Mouse (Mus musculus) embryonic facial prominence, embryonic 13.5 days (tissue): ENCODE results near the gene Afap1l2. TPM values are rescaled to one million over a fixed set of nuclear protein-coding genes. Genes with fewer than 3 reads are reported as not detected.

ENCODE experiments used
- ATAC-seq: fragments of 200-750 bp; cut with Nextera tagmentation; 2 replicates; pipeline ENCODE4 v1.8.0; 2017; ENCODE audit warnings: low read depth; ENCODE audit not compliant: insufficient number of reproducible peaks, insufficient read depth, low FRiP score, low TSS enrichment
- H3K27ac ChIP-seq: fragments of 300-500 bp; sonication (generic); 2 replicates; pipeline ENCODE4 v1.5.1; 2015; ENCODE audit warnings: moderate library complexity, mild to moderate bottlenecking, inconsistent platforms
- H3K27me3 ChIP-seq: fragments of 300-500 bp; sonication (generic); 2 replicates; pipeline ENCODE4 v1.6.1; 2015; ENCODE audit warnings: mild to moderate bottlenecking, inconsistent platforms
- H3K36me3 ChIP-seq: fragments of 300-500 bp; sonication (generic); 2 replicates; pipeline ENCODE4 v1.6.1; 2015; ENCODE audit warnings: mild to moderate bottlenecking, inconsistent platforms
- H3K4me1 ChIP-seq: fragments of 300-500 bp; sonication (generic); 2 replicates; pipeline ENCODE4 v1.6.1; 2015; ENCODE audit warnings: inconsistent platforms
- H3K4me2 ChIP-seq: fragments of 300-500 bp; sonication (generic); 2 replicates; pipeline ENCODE4 v1.6.1; 2015; ENCODE audit warnings: moderate library complexity, mild to moderate bottlenecking, inconsistent platforms
- H3K4me3 ChIP-seq: fragments of 300-500 bp; sonication (generic); 2 replicates; pipeline ENCODE4 v1.5.1; 2015; ENCODE audit warnings: mild to moderate bottlenecking, inconsistent platforms
- H3K9ac ChIP-seq: fragments of 300-500 bp; sonication (generic); 2 replicates; pipeline ENCODE4 v1.6.1; 2015; ENCODE audit warnings: mild to moderate bottlenecking, inconsistent platforms
- H3K9me3 ChIP-seq: fragments of 300-500 bp; sonication (generic); 2 replicates; pipeline ENCODE4 v1.6.1; 2016; ENCODE audit warnings: inconsistent platforms
- WGBS: fragments of 180-500 bp; shearing (Covaris S2); methylation state at CpG from one replicate; pipeline ENCODE4 v1.1.7; 2015; ENCODE audit warnings: mixed read lengths; 5-methylcytosine and 5-hydroxymethylcytosine counted together
- polyA plus RNA-seq: library from polyadenylated mRNA; unstranded; fragments of >200 nt; fragmentation: Nextera tagmentation; extraction: Ambion mirVana; gene quantifications from 2 replicates; pipeline ENCODE4 v1.2.1, GENCODE M21; 2015

Afap1l2 gene
- polyA plus RNA-seq, 1 experiment from 2014 or later = 9.3 TPM

DNA sequence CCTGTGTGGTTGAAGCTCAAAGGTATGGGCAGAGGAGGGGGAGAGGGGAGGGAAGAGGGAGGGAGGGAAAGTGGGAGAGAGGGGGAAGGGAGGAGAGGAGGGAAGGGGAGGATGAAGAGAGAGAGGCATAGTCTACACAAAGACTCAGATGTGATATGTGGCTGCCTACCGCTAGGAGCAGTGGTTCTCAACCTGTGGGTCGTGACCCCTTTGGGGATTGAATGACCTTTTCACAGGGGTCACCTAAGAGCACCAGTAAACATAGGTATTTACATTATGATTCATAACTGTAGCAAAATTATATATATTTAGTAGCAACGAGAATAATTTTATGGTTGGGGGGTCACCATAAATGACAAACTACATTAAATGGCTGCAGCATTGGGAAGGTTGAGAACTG is 74.2 kb downstream of the Afap1l2 start:
- Histone ChIP-seq H3K27ac (no peak overlapping the region), H3K4me2 (no peak overlapping the region), H3K9me3 (no peaks in the 10 kb centered on the region), H3K27me3 (no peaks in the 10 kb centered on the region), H3K9ac (no peak overlapping the region), H3K4me1 (0 out of 2 replicates have a peak, but pooled peaks cover 4% of the 10 kb centered on the region), H3K36me3 (no peaks in the 10 kb centered on the region), H3K4me3 (no peak overlapping the region)
- ATAC-seq = no peak
- 76% methylated on average over 3 of the region's 3 CpGs for WGBS

DNA sequence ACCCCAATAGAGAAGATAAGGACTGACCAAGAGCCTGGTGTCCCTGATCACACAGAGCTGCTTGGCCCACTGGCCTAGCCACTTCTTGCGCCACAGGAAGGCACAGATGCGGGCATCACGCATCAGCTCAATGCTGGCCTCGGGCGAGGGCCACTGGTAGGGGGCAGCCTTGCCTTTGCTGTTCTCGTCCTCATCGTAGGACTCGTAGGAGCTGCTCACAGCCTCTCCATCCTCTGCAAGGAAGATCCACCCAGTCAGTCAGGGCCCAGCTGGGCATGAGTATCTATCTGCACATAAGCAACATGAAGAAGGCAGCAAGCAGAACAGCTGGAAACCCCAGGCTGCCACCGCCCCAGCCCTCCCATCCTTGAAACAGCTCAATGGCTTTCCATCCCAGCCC is 78.0 kb downstream of the Afap1l2 start:
- Histone ChIP-seq H3K9me3 (no peaks in the 10 kb centered on the region), H3K4me1 (0 out of 2 replicates have a peak, but pooled peaks cover 4% of the 10 kb centered on the region), H3K36me3 (no peaks in the 10 kb centered on the region), H3K27me3 (no peaks in the 10 kb centered on the region), H3K9ac (no peak overlapping the region), H3K4me2 (no peak overlapping the region), H3K27ac (no peak overlapping the region), H3K4me3 (no peak overlapping the region)
- ATAC-seq = no peak
- WGBS = 82% methylated on average over 9 of the region's 9 CpGs

GRCm38 (mm10) chr19:56929392-56929791 is 78.6 kb downstream of the Afap1l2 start:
- no peaks in the 10 kb centered on the region for H3K9me3 ChIP-seq
- no peak overlapping the region for H3K27ac ChIP-seq
- no peak overlapping the region for H3K4me3 ChIP-seq
- 0 out of 2 replicates have a peak, but pooled peaks cover 4% of the 10 kb centered on the region for H3K4me1 ChIP-seq
- H3K36me3 ChIP-seq = no peaks in the 10 kb centered on the region
- H3K9ac ChIP-seq = no peak overlapping the region
- no peaks in the 10 kb centered on the region for H3K27me3 ChIP-seq
- WGBS = 77% methylated on average over 3 of the region's 3 CpGs
- ATAC-seq = no peak
- H3K4me2 ChIP-seq = no peak overlapping the region

GRCm38 (mm10) chr19:56921744-56922143 is 86.3 kb downstream of the Afap1l2 start:
- Histone ChIP-seq H3K9ac (no peak overlapping the region), H3K9me3 (no peaks in the 10 kb centered on the region), H3K27me3 (no peaks in the 10 kb centered on the region), H3K36me3 (no peaks in the 10 kb centered on the region), H3K4me3 (no peak overlapping the region), H3K27ac (no peak overlapping the region), H3K4me2 (no peak overlapping the region), H3K4me1 (0 out of 2 replicates have a peak, but pooled peaks cover 6% of the 10 kb centered on the region)
- 68% methylated on average over 5 of the region's 5 CpGs for WGBS
- no peak for ATAC-seq

DNA sequence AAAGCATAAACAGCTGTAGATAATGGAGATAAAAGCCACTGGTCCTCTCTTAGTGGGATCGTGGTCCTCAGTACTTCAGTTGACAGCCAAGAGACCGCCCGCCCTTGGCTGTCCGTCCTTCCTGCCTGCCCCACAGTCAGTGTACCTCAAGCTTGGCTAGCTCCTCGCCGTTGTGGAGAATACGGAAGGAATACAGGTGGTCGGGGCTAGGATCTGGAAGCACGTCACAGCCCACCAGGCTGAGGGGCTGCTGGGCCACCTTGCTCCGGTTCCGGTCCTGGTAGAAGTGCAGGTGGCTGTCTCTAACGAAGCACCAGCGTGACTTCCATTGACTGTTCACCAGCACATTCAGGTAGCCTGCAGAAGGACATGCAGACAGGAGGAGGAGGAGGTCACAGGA is 87.8 kb downstream of the Afap1l2 start:
- WGBS = 88% methylated on average over 13 of the region's 13 CpGs
- no peak overlapping the region for H3K4me3 ChIP-seq
- no peak overlapping the region for H3K9ac ChIP-seq
- H3K27me3 ChIP-seq = no peaks in the 10 kb centered on the region
- 0 out of 2 replicates have a peak, but pooled peaks cover 6% of the 10 kb centered on the region for H3K4me1 ChIP-seq
- no peaks in the 10 kb centered on the region for H3K9me3 ChIP-seq
- no peak for ATAC-seq
- H3K4me2 ChIP-seq = no peak overlapping the region
- H3K36me3 ChIP-seq = no peaks in the 10 kb centered on the region
- no peak overlapping the region for H3K27ac ChIP-seq

DNA sequence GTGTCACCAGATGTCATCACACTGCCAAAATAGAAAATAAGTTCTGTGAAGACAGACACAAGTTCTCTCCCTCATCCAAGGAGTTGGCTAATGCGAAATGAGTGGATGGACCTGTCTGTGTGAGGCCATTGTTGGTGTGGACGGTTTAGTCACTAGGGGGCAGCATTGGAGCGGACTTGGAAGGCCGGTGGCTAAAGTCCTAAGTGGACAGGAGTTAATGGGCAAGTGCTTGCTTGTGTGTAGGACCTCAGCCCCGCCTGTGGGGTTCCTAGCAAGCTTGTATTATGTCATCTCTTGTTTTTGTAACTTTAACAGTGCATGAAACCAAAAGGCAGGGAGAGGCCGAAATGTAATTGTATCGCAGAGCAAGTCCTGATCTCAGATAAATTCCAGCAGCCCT is 88.4 kb downstream of the Afap1l2 start:
- H3K9ac ChIP-seq = no peak overlapping the region
- WGBS = 17% methylated on average over 7 of the region's 7 CpGs
- 0 out of 2 replicates have a peak, but pooled peaks cover 6% of the 10 kb centered on the region for H3K4me1 ChIP-seq
- H3K27me3 ChIP-seq = no peaks in the 10 kb centered on the region
- H3K4me2 ChIP-seq = no peak overlapping the region
- ATAC-seq = no peak; the same call in 1 of the 2 replicates
- no peaks in the 10 kb centered on the region for H3K9me3 ChIP-seq
- H3K4me3 ChIP-seq = no peak overlapping the region
- H3K27ac ChIP-seq = no peak overlapping the region
- H3K36me3 ChIP-seq = 0 out of 2 replicates have a peak, but pooled peaks cover under 1% of the 10 kb centered on the region

DNA sequence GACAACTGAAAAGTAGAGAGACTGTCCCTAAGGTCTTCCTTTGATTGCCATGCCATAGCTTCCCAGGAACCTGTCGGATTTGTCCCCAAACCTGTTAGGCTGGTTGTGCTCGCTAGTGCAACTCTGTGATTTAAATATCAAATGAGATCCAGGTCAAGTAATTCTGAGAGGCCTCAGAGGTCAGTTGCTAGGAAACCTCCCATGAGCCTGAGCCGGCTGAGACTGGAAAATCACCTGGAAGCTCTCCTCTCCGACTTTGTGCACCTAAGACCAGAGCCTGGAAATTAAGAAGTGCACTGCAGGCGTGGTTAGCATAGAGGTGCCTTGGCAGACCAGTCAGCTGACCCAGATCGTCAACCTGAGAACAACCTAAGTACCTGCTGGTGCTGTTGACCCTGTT is 92.9 kb downstream of the Afap1l2 start:
- WGBS = 37% methylated on average over 6 of the region's 6 CpGs
- Histone ChIP-seq H3K36me3 (peaks cover 12% of the 10 kb centered on the region), H3K4me2 (no peak overlapping the region), H3K4me3 (no peak overlapping the region), H3K27me3 (no peaks in the 10 kb centered on the region), H3K9ac (no peak overlapping the region), H3K4me1 (peaks cover 8% of the 10 kb centered on the region), H3K9me3 (no peaks in the 10 kb centered on the region), H3K27ac (no peak overlapping the region)
- ATAC-seq = no peak

- Histone ChIP-seq H3K4me3 (no peak overlapping the region), H3K4me2 (no peak overlapping the region), H3K27ac (no peak overlapping the region), H3K36me3 (peaks cover 12% of the 10 kb centered on the region), H3K9me3 (no peaks in the 10 kb centered on the region), H3K27me3 (no peaks in the 10 kb centered on the region), H3K4me1 (peaks cover 4% of the 10 kb centered on the region), H3K9ac (no peak overlapping the region)
- no peak for ATAC-seq
- 94% methylated on average over 3 of the region's 3 CpGs for WGBS
Observed at GRCm38 (mm10) chr19:56914658-56915057, 93.4 kb downstream of the Afap1l2 start.

- H3K36me3 ChIP-seq = peaks cover 12% of the 10 kb centered on the region
- no peak overlapping the region for H3K4me2 ChIP-seq
- 59% methylated on average over 4 of the region's 4 CpGs for WGBS
- H3K27me3 ChIP-seq = no peaks in the 10 kb centered on the region
- peaks cover 4% of the 10 kb centered on the region for H3K4me1 ChIP-seq
- H3K4me3 ChIP-seq = no peak overlapping the region
- no peak for ATAC-seq
- no peak overlapping the region for H3K27ac ChIP-seq
- H3K9me3 ChIP-seq = no peaks in the 10 kb centered on the region
- H3K9ac ChIP-seq = no peak overlapping the region
Observed at GRCm38 (mm10) chr19:56913761-56914160, 94.3 kb downstream of the Afap1l2 start.

DNA sequence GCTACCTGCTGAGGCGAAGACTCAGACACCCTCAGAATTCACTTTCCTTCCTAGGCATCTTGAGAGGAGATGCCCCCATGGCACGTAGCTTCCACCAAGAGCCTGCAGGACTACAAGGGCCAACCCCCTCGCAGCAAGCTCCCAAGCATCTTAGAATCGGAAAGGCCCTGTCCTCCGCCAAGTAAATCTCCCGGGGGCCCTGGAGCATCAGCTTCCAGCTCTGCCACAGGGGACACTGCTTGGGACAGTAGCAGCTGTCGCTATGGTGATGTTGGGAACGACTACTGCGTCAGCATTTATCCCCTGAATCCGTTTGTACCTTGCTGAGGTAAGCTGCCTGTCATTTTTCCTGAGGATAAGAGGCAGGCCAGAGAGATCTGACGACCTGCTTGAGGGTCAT is 97.5 kb downstream of the Afap1l2 start:
- Histone ChIP-seq H3K4me3 (no peak overlapping the region), H3K27me3 (no peaks in the 10 kb centered on the region), H3K4me1 (peaks cover 11% of the 10 kb centered on the region), H3K9me3 (no peaks in the 10 kb centered on the region), H3K9ac (no peak overlapping the region), H3K4me2 (no peak overlapping the region), H3K36me3 (peaks cover 12% of the 10 kb centered on the region), H3K27ac (no peak overlapping the region)
- 63% methylated on average over 11 of the region's 11 CpGs for WGBS
- no peak for ATAC-seq

GRCm38 (mm10) chr19:56908472-56909270 is 99.4 kb downstream of the Afap1l2 start:
- H3K9ac ChIP-seq = no peak overlapping the region
- H3K9me3 ChIP-seq = no peaks in the 10 kb centered on the region
- no peak for ATAC-seq
- no peaks in the 10 kb centered on the region for H3K27me3 ChIP-seq
- WGBS = 71% methylated on average over 17 of the region's 17 CpGs
- H3K27ac ChIP-seq = no peak overlapping the region
- H3K4me3 ChIP-seq = no peak overlapping the region
- H3K4me1 ChIP-seq = peaks cover 11% of the 10 kb centered on the region
- H3K4me2 ChIP-seq = no peak overlapping the region
- H3K36me3 ChIP-seq = 0 out of 2 replicates have a peak, but pooled peaks cover 3% of the 10 kb centered on the region

DNA sequence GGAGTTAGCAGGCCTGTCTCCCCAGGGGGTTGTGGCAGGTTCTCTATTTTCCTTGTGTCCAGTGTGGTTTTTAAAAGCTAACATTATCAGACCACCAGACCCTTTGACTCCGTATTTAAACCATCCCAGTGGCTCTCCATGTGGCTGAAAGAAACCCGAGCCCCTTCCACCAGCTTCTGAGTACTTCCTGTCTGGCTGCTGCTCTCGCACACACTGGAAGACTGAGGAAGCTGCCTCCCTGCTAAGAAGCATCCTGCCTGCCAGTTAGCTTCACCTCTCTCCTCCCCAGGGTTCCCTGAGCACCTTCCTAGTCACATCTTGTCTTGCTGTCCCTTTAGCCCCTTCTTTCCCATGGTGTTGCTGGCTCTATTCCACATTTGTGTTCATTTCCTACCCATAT is 100.2 kb downstream of the Afap1l2 start:
- no peak overlapping the region for H3K9ac ChIP-seq
- H3K4me2 ChIP-seq = no peak overlapping the region
- peaks cover 11% of the 10 kb centered on the region for H3K4me1 ChIP-seq
- no peaks in the 10 kb centered on the region for H3K27me3 ChIP-seq
- no peaks in the 10 kb centered on the region for H3K9me3 ChIP-seq
- no peaks in the 10 kb centered on the region for H3K36me3 ChIP-seq
- H3K27ac ChIP-seq = no peak overlapping the region
- ATAC-seq = no peak
- 27% methylated on average over 3 of the region's 3 CpGs for WGBS
- no peak overlapping the region for H3K4me3 ChIP-seq
